Mouse (Mus musculus) T-helper 2 cell (primary cell): ENCODE data around the gene Habp4.

Experiments
- in situ Hi-C: fragments of 300-600 bp; cut with MboI, MseI; formaldehyde crosslinking; loops from one replicate; pipeline ENCODE4 v1.15.1; 2025; ENCODE audit warnings: high pct_unique_total_duplicates

Gene Habp4

DNA sequence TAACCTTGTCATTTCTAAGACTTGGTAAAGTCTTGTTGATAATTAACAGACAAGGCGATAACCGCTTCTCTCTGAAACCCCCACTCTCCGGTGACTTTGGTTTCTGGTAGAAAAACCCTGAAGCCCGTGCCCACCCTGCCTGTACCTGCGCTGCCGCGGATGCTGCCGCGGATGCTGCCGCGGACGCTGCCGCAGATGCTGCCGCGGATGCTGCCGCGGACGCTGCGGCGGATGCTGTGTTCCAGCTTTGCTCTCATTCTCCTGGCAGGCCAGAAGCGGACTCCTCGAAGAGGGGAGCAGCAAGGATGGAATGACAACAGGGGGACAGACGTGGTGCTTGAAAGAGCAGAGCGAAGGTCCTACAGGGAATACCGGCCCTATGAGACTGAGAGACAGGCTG is 8.1 kb downstream of the Habp4 start:
- in situ Hi-C loops, result loop anchor here (5.0 to 25.0 kb wide), 2 partner anchors 273 to 943 kb away; partner anchors contain the start of gene Mfsd14b

DNA sequence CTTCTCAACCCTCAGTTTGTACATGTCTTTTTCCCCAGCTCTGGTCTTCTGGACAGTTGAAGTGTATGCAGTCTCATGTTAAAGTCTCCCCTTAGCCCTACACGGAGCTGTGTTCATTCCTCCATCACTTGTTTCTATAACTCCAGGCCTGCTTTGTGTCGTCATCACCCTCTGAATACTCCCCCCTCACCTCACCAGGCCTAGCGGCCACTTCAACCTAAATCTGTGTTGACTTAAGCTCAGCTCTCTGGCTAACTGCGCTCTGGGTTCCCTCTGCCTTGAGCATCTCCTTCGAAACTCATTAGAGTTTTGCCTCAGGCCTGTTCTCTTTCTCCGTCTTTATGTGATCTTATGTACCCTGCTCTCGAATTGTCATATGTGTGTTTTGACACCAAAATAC is 16.4 kb downstream of the Habp4 start:
- in situ Hi-C loops, result no loop called here

DNA sequence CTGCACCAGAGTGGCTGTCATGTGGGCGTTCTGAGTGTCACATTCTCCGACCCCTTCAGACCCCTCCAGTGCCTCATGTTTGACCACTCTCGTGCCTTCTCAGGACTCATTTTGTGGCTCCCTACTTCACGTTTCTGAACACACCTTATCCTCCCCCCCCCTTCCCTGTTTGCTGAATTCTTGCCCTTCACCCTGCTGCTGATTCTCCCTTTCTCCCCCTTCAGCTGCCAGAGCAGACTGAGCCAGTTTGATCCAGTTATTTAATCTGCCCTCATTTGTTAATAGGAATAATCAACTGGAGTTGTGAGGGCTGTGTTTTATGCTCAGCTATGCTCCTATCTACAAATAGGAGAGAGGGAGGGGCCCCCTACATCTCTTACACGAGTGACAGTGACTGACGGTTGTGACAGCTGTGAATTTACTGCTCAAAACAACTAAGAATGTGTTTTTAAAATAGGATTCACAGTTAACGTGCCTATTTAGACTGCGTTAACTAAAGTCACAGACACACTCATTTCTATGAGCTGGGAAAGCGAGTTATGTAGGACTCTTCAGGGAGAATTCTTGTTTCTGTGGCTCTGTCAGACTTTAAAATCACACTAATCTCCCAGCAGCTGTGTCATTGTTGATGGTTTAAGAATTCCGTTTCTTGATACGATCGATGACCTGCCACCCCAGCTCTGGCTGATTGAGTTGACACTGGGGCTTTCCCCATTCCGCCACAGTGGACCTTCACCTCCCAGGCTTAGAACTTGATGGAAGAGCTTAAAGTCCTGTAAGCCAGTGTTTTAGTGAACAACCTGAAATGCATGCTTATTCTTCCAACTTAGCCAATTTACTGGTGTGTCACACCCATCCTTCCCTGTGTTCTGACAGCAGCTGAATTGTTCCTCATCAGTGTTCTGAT is 17.4 kb downstream of the Habp4 start:
- in situ Hi-C loops, result no loop called here

DNA sequence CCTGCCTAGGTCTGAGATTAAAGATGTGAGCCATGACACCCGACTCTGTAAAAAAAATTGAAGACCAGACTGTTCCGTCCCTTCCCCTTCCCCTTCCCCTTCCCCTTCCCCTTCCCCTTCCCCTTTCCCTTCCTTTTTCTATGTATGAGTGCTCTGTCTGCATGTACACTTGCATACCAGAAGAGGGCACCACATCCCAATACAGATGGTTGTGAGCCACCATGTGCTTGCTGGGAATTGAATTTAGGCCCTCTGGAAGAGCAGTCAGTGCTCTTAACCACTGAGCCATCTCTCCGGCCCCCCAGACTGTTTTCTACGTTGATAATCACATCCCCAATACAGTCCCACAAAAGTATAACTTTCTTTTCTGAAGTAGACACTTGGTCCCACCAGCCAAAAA is 18.7 kb downstream of the Habp4 start:
- in situ Hi-C loops, result loop anchor here (5.0 kb wide), 1 partner anchor 117 kb away; no protein-coding TSS in a partner anchor

DNA sequence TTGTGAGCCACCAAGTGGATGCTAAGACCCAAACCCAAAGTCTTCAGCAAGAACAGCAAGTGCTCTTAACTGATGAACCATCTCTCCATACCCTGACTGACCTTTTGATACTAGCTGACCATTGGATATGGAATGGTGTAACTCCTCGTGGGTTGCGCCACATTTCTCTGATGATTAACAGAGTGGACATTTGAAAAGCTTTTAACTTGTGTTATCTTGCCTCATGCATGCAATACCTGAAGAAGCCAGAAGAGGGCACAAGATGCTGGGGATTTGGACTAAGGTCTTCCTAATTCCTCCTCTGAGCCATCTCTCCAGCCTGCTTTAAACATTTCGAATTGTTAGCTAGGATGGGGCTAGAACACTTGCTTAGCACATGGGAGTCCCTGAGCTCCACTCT is 19.3 kb downstream of the Habp4 start:
- in situ Hi-C loops, result loop anchor here (5.0 kb wide), 1 partner anchor 116 kb away; no protein-coding TSS in a partner anchor

DNA sequence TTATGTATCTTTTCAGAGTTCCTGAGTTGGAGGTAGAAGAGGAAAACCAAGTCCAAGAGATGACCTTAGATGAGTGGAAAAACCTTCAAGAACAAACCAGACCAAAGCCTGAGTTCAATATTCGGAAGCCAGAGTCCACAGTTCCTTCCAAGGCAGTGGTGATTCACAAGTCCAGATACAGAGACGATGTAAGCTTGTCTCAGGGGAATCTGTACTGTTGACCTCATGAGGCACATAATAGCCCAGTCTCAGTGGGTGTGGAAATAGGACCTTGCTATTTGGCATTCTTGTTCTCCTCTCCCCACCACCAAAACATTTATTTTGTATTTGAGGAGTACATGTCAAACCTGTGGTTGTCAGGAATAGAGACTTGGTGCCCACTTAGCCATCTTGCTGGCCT is 20.5 kb downstream of the Habp4 start:
- in situ Hi-C loops, result loop anchor here (5.0 kb wide), 1 partner anchor 115 kb away; no protein-coding TSS in a partner anchor

DNA sequence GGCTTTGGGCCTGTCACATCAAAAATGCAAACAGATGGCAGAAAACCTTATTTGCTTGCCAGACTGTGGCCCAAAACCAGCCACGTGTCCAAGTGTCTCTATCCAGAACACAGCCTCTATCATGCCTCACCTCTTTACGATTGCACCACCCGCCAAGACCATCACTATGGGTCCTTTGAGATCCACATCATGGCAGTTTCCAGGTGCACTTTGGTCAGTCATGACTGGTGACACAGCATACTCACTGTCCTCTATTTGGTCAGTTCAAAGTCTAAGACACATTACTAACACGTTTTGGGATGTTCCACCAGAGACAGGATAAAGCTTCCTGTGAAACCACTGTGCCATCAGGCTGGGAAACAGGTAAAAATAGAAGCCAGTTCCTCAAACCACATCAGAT is 22.0 kb downstream of the Habp4 start:
- in situ Hi-C loops, result loop anchor here (5.0 kb wide), 1 partner anchor 114 kb away; no protein-coding TSS in a partner anchor

DNA sequence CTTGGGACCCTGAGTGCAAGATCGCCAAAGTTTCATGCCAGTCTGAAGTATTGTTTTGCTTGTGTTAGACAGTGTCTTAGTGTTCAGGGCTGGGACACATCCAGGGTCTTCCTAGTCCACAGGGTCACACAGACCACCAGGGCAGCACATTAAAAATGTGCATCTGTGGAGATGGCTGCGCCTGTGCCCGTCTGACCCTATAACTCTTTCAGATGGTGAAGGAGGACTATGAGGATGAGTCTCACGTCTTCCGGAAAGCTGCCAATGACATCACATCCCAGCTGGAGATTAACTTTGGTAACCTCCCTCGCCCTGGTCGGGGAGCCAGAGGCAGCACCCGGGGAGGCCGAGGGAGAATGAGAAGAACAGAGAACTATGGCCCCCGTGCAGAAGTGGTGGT is 22.7 kb downstream of the Habp4 start:
- in situ Hi-C loops, result loop anchor here (5.0 kb wide), 1 partner anchor 113 kb away; no protein-coding TSS in a partner anchor

DNA sequence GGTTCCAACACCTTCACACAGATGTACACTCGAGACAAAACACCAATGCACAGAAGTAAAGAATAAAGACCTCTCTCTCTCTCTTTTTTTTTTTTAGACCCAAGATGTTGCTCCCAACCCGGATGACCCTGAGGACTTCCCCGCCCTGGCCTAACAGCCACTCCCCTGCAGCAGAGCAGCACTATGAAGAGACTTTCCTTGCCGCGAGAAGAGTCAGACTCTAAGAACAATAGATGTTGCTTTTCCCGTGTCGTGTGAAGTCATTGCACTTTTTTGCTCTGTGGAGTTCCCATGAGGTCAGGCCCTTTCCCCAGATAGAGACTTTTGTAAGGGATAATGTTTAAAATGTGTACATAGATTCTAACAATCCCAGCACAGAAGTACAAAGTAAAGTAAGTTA is 23.6 kb downstream of the Habp4 start:
- in situ Hi-C loops, result no loop called here

DNA sequence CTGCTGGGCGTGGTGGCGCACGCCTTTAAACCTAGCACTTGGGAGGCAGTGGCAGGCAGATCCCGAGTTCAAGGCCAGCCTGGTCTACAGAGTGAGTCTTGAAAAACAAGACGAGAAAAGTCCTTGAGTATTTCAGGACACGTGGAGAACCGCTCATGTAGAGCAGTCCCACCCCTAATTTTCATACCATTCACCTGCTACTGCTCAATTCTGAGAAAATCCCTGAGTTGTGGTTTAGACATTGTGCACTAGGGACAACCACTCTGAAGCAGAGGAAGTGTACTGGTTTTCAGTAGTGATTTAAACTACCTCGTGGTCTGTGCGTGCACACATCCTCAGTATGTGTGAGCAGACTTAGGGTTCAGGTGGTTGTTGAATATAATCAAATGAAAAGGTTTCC is 24.0 kb downstream of the Habp4 start:
- in situ Hi-C loops, result no loop called here

DNA sequence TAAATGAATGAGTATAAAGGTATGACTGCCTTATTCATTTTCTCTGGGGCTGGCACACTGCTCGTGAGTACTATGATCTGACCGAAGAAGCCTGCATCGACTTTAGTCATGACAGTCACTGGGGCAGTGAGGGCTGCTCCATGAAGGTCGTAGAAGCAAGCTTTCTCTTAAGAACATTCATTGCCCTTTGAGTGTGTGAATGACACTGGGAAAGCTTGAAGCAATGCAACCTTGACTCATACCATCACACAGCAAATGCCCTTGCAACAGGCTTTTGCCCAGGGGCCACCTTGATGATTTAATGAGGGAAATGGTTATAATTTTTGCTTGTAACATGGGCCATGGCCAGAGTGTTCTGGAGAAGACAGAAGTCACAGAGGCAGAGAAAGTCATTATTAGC is 24.9 kb downstream of the Habp4 start:
- in situ Hi-C loops, result no loop called here

DNA sequence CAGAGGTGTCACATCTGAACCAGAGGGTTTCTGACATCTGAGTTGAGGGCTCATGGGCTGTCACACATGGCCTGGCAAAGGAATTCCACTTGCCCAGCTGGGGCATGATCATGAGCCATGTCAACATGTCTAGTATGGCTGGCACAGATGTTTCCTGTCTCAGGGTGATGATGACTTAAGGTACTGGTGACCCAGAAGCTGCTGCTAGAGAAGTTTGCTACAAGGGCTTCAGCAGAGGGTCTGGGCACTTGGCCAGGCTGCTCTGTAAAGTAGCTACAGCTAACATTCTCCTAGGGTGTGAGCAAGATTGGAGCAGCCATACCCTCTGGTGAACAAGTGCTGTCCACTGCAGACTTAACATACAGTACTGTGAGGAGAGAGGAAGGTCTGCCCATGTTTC is 25.4 kb downstream of the Habp4 start:
- in situ Hi-C loops, result no loop called here

DNA sequence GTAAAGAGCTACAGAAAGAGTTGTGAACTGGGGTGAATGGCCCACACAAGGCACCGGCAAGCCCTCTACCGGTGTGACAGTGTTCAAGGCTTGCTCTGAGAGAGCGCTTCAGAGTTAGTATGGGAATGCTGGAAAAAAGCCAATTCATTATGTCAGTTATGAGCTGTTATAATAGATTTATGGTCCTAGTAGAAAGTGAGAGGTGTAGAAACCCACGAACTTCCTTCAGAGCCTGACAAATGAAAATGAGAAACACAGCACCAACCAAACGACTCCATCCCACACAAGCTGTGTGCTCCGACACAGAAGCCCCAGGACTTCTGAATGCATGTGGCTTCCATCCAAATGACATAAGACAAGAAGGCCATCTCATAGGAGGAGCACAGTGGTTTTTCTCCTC is 36.3 kb downstream of the Habp4 start:
- in situ Hi-C loops, result no loop called here

DNA sequence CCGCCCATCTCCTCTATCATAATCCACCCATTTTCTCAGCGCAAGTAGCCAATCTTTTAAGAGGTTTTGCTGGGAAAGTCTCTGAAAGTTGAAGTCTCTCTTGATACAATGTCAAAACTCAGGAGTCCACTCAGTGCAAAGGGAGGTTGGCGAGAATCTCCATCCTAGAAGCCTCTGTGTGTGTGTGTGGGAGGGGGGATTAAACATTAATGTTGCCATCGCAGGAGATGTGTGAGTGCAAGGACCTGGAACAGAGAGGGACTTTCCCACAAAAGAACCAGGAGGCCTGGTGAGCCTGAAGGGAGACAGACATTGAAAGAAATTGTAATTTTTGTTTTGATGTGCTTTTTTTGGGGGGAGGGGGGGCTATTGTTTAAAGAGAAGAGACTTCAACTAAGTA is 36.7 kb downstream of the Habp4 start:
- in situ Hi-C loops, result no loop called here

DNA sequence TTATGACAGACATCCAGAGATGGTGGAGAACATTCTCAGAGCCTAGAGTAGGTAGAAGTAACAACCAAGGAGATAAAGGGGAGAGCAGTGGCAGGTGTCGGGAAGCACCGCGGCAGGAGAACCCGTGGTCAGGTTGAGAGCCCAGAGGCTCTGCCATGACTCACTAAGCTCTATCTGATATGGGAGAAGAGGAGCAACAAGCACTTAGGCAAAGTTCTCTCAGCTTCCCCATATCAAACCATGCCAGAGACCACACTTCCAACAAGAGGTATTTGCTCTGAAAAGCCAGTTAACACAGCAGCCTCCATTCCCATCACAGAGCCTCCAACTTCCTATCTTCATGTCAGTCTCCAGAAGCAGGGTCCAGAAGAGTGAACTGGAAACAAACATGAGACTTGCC is 39.3 kb downstream of the Habp4 start:
- in situ Hi-C loops, result no loop called here

DNA sequence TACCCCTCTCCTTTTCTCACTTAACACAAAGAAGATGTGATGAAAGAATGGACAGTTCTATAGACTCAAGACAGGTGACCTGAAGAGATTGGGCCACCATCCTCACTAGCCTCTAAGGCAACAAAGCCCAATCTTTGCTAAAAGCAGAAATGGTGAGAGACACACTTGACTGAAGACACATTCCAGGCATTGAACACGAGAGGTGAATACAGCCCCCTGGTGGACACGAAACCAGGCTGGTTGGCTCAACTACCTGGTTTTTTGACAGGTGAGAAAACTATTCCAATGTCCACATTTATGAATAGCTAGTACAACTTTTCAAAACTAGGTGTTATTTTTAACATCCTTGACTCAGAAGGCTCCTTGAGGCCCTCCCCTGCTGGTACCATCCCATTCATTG is 43.1 kb downstream of the Habp4 start:
- in situ Hi-C loops, result no loop called here

DNA sequence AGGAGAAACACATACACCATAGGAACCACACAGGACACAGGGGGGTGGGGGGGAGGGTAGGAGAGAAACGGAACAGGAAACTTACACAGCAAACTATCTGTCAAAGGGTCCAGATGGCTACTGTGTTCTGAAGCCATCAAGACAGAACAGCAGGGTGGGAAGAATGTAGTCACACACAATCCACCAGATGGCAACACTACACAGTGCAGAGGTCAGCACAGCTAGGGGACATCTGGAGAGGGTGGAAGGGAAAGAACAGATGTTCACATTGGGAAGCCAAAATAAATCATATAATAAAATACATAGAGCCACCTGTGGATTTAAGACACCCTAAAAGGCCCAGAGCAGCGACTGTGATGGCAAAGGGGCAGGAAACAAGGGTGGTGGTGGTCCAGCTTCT is 43.6 kb downstream of the Habp4 start:
- in situ Hi-C loops, result no loop called here

DNA sequence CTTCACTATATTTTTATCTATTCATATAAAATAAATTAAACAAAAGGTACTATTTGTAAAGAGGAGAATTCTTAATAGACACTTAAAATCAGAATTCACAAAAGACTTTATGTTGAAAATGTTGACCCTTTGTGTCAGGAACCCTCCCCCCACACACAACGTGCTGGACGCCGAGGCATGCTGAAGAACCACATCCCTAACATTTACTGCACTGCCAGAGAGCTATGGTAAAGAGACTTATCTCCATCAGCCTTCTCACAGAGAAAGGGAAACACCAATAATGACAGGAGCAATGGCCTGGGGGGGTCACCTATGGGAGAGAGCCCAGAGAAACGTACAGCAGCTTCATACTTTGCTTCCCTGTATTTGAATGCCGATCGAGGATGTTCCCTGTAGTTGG is 46.5 kb downstream of the Habp4 start:
- in situ Hi-C loops, result no loop called here

DNA sequence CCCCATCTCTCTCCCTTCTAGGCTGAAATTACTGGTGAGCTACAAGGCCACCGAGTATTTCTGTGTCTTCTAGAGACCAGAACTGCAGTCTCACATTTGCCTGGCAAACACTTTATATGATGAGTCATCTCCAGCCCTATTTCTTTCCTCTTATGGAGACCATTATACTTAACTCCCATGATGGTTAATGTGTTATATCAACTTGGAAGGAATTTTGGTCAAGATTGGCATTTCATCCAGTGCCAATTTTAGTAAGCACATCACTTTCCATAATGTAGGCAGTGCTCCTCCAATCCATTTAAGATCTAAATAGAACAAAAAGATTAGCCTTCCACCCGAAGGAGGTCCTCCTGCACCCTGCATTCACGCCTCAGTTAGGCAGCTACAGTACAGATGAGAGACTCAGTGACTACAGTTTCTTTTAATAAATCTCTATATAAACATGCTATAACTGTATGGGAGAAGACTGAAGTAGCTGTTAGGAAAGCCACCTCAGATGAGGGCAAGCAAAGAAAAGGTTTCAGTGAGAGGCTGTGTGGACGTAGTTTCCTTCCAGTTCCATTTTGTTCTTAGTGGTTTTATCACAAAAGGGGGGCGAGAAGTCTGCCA is 50.5 kb downstream of the Habp4 start:
- in situ Hi-C loops, result no loop called here

DNA sequence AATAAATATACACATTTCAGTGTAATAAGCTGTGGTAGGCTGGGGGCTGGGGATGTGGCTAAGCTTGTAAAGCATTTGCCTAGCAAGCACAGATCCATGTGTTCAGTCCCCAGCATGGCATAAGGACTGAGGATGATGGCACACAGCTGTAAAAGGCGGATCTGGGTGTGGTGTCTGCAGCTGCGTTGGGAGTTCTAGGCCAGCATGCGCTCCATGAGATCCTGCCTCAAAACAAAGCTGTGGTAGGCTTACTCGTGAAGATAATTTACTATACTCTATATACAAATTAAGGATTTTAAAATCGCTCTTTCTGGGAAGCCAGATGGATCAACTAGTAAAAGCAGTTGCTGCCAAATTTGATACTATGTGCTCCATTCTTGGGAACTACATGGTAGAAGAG is 53.3 kb downstream of the Habp4 start:
- in situ Hi-C loops, result no loop called here

DNA sequence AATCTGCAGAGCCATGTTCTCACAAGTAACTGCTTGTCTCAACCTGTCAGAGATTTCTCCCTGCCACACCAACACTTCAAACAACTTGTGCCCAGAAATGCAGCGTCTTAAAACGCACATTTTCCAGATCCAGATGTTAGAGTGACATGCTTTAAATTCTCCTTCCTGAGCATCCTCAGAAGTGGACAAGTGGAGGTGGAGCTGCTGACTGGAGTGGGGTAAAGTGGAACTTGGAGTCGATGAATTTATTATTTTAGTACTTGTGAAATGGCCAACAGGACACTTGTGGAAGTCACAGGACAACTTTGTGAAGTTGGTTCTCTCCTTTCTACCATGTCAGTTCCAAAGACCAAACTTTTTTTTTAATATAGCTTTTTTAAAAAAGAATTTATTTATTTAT is 64.1 kb downstream of the Habp4 start:
- in situ Hi-C loops, result no loop called here

DNA sequence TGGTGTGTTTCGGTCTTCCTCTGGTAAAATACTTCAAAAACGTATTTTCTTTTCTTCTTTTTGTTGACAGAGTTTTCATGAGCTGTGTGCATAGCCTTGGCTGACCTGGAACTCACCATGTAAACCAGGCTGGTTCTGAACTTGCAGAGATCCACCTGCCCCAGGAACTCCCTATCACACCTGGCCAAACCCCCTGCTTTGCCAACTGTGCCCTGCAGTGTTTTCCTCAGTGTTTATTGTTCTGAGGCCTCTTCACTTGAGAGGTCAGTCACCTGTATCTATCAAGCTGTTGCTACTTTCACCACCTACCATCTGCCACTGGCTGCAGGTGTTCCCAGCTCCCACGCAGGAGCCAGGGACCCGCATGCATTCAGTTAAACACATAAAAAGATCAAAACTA is 65.1 kb downstream of the Habp4 start:
- in situ Hi-C loops, result no loop called here

DNA sequence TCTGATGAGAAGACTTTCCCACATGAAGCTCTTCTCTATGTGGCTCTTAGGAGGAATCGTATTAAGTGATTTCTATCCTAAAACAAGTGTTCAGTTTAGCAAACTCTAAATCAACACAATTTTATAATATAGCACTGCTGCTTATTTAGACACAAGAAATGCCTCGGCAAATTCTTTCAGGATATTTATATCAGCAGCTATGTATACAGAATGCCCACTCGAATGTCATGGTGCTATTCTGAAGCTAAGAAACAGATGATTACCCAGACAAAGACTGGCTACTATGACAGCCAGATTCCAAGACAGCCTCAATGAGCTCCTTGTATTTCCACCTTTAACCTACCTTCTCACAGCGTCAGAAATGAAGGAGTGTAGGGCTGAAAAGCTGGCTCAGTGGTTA is 71.5 kb downstream of the Habp4 start:
- in situ Hi-C loops, result loop anchor here (10.0 kb wide), 1 partner anchor 1288 kb away; no protein-coding TSS in a partner anchor
